Mouse (Mus musculus) forebrain, embryonic 16.5 days (tissue): Measurements from ENCODE around the gene Vpreb3. TPM values are rescaled to one million over a fixed set of nuclear protein-coding genes. Genes with fewer than 3 reads are reported as not detected.

Experiments used
- ATAC-seq: fragments of 200-750 bp; cut with Nextera tagmentation; 2 replicates; pipeline ENCODE4 v1.8.0; 2017; ENCODE audit warnings: mild to moderate bottlenecking, moderate library complexity
- H3K27ac ChIP-seq: fragments of 300-500 bp; sonication (generic); 2 replicates; pipeline ENCODE4 v1.5.1; 2014; ENCODE audit warnings: low read length, control low read depth
- H3K27me3 ChIP-seq: fragments of 300-500 bp; sonication (generic); replicated peaks from 2 replicates; pipeline ENCODE4 v1.6.1; 2014; ENCODE audit warnings: low read length; ENCODE audit not compliant: control insufficient read depth, insufficient read depth
- H3K36me3 ChIP-seq: fragments of 300-500 bp; sonication (generic); 2 replicates; pipeline ENCODE4 v1.6.1; 2014; ENCODE audit not compliant: control insufficient read depth, insufficient read depth
- H3K4me1 ChIP-seq: fragments of 300-500 bp; sonication (generic); replicated peaks from 2 replicates; pipeline ENCODE4 v1.6.1; 2014; ENCODE audit warnings: low read length; ENCODE audit not compliant: control insufficient read depth, insufficient read depth
- H3K4me2 ChIP-seq: fragments of 300-500 bp; sonication (generic); 2 replicates; pipeline ENCODE4 v1.6.1; 2014; ENCODE audit warnings: mild to moderate bottlenecking, low read length, control low read depth
- H3K4me3 ChIP-seq: fragments of 300-500 bp; sonication (generic); replicated peaks from 2 replicates; pipeline ENCODE4 v1.5.1; 2014; ENCODE audit warnings: mild to moderate bottlenecking, low read length, control low read depth
- H3K9ac ChIP-seq: fragments of 300-500 bp; sonication (generic); replicated peaks from 2 replicates; pipeline ENCODE4 v1.6.1; 2014; ENCODE audit warnings: low read depth, low read length, control low read depth
- H3K9me3 ChIP-seq: fragments of 300-500 bp; sonication (generic); 2 replicates; pipeline ENCODE4 v1.6.1; 2016; ENCODE audit warnings: low read length; ENCODE audit not compliant: control insufficient read depth
- WGBS: fragments of 180-500 bp; shearing (Covaris S2); extraction: QIAGEN DNeasy Blood & Tissue Kit; methylation state at CpG from one replicate; pipeline ENCODE4 v1.1.7; 2014; 5-methylcytosine and 5-hydroxymethylcytosine counted together
- polyA plus RNA-seq: library from polyadenylated mRNA; unstranded; fragments of >200 nt; fragmentation: Nextera tagmentation; extraction: Ambion mirVana; gene quantifications from 2 replicates; pipeline ENCODE4 v1.2.1, GENCODE M21; 2015

Vpreb3 gene
- polyA plus RNA-seq, 1 experiment from 2014 or later: 0.48 TPM

DNA sequence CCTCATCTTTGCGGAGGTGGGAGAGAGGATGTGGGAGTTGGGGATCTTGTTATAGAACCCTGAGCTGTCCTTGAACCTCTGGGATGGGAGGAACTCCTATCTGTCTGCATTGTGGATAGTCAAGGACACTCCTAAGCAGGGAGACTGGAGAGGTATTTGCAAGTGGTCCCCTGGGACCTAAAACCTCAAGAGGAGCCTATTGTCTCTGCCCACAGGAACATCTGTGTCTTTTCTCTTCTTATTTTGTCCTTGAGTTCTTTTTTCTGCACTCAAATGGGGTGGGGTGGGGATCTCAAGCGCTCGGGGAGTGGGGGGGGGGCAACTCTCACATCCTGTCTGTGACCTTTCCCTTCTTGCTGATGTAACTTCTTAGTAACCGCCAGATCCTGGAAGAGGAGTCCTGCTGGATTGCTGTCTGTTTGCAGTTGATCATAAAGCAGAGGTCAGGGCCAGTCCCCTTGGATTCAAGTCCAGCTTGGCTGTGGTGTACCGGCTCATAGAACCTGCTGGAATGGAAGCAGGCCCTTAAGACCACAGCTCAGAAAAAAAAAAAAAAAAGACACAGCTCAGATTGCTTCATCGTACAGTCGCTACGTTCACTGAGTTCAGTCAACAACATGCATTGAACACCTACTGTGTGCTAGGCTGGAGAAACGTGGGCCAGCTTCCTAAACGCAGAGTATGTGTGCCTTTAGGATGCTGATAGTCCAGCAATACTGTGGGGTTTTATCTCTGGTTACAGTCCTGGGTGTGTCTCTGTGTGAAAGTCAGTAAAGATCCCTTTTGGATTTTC lies 4.8 kb upstream of the Vpreb3 start:
- no peak for ATAC-seq
- Histone ChIP-seq H3K9ac (no peak overlapping the region), H3K4me2 (no peak overlapping the region), H3K4me1 (peaks cover 11% of the 10 kb centered on the region), H3K4me3 (no peak overlapping the region), H3K27ac (no peak overlapping the region), H3K36me3 (no peaks in the 10 kb centered on the region), H3K9me3 (no peaks in the 10 kb centered on the region), H3K27me3 (peaks cover 9% of the 10 kb centered on the region; the same call in 1 of the 2 replicates)
- 54% methylated on average over 10 of the region's 10 CpGs for WGBS

DNA sequence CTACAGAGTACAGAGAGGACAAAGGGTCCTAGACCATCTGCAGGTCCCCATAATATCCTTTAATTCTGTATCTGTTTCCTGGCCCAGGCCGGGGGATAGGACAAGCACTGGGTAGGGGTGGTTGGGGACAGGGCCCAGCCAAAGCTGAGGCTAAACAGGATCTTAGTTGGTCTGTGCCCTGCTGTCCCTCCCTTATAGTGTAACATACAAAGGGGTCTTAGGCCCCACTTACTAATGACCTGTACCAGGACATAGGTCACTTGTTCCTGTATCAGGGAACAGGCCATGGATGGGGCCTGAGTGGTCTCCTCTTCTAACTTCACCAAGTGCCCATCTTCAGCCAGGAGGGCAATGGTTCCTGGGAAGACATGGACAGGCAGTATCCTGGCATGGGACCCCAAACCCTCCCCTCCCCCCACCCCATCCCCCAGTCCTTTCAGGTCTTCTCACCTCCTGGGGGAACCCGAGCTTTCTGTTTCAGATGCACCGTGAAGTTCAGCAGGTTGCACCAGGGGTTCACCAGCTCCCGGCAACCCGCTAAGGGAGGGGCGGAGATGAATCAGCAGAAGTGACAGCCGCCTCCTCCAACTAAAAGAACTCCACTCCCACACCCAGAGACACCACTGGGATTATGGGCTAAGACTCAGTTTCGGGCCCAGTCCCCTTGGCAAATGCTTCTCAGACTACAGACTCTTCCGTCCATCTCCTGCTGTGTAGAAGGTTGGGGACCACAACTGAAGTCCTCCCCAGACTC lies 3.2 kb upstream of the Vpreb3 start:
- Histone ChIP-seq H3K4me1 (peaks cover 20% of the 10 kb centered on the region), H3K9ac (no peak overlapping the region), H3K27ac (no peak overlapping the region), H3K4me2 (no peak overlapping the region), H3K4me3 (no peak overlapping the region), H3K27me3 (peaks cover 9% of the 10 kb centered on the region; the same call in 1 of the 2 replicates), H3K36me3 (no peaks in the 10 kb centered on the region), H3K9me3 (no peaks in the 10 kb centered on the region)
- 57% methylated on average over 9 of the region's 9 CpGs for WGBS
- no peak for ATAC-seq

DNA sequence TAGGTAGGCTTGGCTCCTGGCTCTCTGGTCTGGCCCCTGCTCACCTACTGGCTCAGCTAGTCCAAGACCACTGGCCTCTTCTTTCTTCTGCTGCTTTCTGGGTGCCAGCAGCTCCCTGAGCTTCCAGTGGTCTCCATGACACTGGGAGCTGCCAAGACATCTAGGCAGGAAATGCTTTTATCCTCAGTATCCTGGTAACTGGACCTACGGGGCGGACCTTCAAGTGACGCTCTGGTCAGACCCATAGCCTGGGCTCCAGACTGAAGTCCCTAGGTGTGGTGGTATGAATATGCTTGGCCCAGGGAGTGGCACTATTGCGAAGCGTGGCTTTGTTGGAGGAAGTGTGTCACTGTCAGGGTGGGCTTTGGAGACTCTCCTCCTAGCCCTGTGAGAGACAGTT lies 2.3 kb upstream of the Vpreb3 start, which contains the start of gene Gm867:
Gm867 (minus strand) TSS at position 153 of the 400 bp plus-strand sequence.
- no peak within 1 kb of the TSS for H3K4me3 ChIP-seq
- WGBS: 82% methylated on average over 5 of the region's 5 CpGs
- no peak within 1 kb of the TSS for H3K27ac ChIP-seq
- H3K36me3 ChIP-seq: no peaks in the 10 kb centered on the region
- no peak within 1 kb of the TSS for H3K9ac ChIP-seq
- no peaks in the 10 kb centered on the region for H3K9me3 ChIP-seq
- ATAC-seq: no peak
- peaks cover 7% of the 10 kb centered on the region; the same call in 1 of the 2 replicates for H3K27me3 ChIP-seq
- no peak within 1 kb of the TSS for H3K4me2 ChIP-seq
- H3K4me1 ChIP-seq: peaks cover 16% of the 10 kb centered on the region

- 59% methylated on average over 9 of the region's 9 CpGs for WGBS
- Histone ChIP-seq H3K9ac (no peak overlapping the region), H3K27me3 (peaks cover 7% of the 10 kb centered on the region; the same call in 1 of the 2 replicates), H3K27ac (no peak overlapping the region), H3K36me3 (no peaks in the 10 kb centered on the region), H3K4me1 (peaks cover 9% of the 10 kb centered on the region), H3K4me3 (no peak overlapping the region), H3K9me3 (no peaks in the 10 kb centered on the region), H3K4me2 (no peak overlapping the region)
- ATAC-seq: no peak
Measured at GRCm38 (mm10) chr10:75941042-75941824, 1.6 kb upstream of the Vpreb3 start.

DNA sequence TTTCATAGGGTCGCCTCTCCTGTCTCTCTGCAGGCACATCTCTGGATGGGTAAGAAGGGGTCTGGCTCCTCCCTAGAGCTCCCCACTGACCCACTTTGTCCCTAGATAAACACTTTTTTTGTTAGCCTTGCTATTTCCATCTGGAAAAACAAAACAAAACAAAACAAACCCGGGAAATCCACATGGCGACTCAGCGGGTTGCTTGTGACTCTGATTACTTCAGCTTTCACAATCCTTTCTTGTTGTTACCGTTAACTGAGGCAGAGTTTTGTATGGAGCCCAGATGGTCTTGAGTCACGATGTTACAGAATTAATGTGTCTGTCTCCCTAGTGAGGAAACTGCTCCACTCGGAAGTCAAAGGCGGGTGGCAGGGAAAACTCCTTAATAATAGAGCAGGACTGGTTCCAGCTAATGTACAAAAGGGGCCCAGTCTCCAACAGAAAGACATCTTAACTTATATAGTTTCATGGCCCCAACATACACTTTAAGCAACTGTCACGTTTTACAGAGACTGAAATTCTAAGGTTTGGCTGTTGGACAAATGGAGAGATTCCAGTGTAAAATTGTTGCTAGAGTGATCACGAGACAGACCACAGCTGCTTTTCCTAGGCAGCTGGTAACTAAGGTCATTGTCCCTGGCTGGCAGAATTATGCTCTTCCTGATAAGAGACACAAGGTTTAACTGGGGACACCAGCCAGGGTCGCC lies 1.4 kb downstream of the Vpreb3 start:
- Histone ChIP-seq H3K4me1 (peaks cover 8% of the 10 kb centered on the region), H3K4me3 (no peak overlapping the region), H3K9ac (no peak overlapping the region), H3K9me3 (no peaks in the 10 kb centered on the region), H3K36me3 (no peaks in the 10 kb centered on the region), H3K27me3 (0 out of 2 replicates have a peak, but pooled peaks cover 2% of the 10 kb centered on the region), H3K4me2 (no peak overlapping the region), H3K27ac (no peak overlapping the region)
- 16% methylated on average over 11 of the region's 11 CpGs for WGBS
- peak; percentile 45; the same call in 1 of the 2 replicates for ATAC-seq

- ATAC-seq: no peak
Measured at GRCm38 (mm10) chr10:75945213-75945612, 2.4 kb downstream of the Vpreb3 start.

DNA sequence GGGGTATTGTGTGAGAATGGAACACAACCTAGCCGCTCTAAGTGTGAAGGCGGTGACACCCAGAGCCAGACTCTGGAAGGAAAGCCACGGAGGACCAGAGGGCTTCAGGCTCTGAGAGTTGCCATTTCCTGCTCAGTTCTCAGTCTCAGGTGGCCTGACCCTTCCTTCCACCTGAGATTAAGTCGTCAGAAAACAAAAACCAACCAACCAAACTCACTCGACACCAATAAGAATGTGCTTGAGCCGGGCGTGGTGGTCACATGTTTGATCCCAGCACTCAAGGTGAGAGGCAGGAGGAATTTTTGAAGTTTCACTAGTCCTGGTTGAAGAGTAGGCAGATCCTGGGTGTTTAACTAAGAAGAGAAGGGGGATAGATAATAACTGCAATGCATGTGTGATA lies 3.0 kb downstream of the Vpreb3 start:
- Histone ChIP-seq H3K4me2 (no peak overlapping the region), H3K4me3 (no peak overlapping the region), H3K27me3 (peaks cover 7% of the 10 kb centered on the region; the same call in 1 of the 2 replicates), H3K9me3 (no peaks in the 10 kb centered on the region), H3K27ac (no peak overlapping the region), H3K4me1 (peaks cover 11% of the 10 kb centered on the region), H3K9ac (no peak overlapping the region), H3K36me3 (no peaks in the 10 kb centered on the region)
- 83% methylated on average over 7 of the region's 7 CpGs for WGBS
- no peak for ATAC-seq

More at GRCm38 (mm10) chr10:75945213-75945612, 2.4 kb downstream of the Vpreb3 start:
- Histone ChIP-seq H3K36me3 (no peaks in the 10 kb centered on the region), H3K27ac (no peak overlapping the region), H3K9me3 (no peaks in the 10 kb centered on the region), H3K4me1 (peaks cover 8% of the 10 kb centered on the region), H3K9ac (no peak overlapping the region), H3K4me2 (no peak overlapping the region), H3K4me3 (no peak overlapping the region), H3K27me3 (peaks cover 7% of the 10 kb centered on the region; the same call in 1 of the 2 replicates)
- WGBS: 93% methylated on average over 7 of the region's 7 CpGs

DNA sequence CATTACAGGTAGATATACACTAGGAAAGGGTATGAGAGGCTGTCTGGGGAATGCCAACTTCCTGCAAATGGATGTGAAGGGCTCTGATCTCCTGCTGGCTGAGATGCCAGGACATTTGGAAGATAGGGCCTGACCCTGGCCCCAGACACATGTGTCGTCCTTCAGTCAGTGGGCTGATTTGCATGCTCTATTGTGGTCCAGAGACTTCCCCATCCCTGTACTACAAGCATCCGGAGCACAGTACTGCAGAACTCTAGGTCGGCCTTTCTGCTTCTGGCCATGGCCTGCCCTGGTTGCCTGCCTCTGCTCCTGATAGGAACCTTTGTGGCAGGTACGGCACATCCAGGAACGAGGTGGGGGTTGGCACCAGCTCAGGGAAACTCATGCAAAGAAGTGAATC lies 5.2 kb downstream of the Vpreb3 start:
- no peaks in the 10 kb centered on the region for H3K36me3 ChIP-seq
- peaks cover 17% of the 10 kb centered on the region for H3K4me1 ChIP-seq
- WGBS: 66% methylated on average over 5 of the region's 5 CpGs

More for the DNA sequence above, 5.2 kb downstream of the Vpreb3 start:
- Histone ChIP-seq H3K9me3 (no peaks in the 10 kb centered on the region), H3K9ac (no peak overlapping the region), H3K4me2 (no peak overlapping the region), H3K4me3 (no peak overlapping the region), H3K27ac (no peak overlapping the region), H3K27me3 (peaks cover 10% of the 10 kb centered on the region; the same call in 1 of the 2 replicates)
- ATAC-seq: no peak
